Mouse (Mus musculus) CH12.LX (cell line): ENCODE results near the gene Gm28038. TPM values are rescaled to one million over a fixed set of nuclear protein-coding genes. Genes with fewer than 3 reads are reported as not detected.

Source experiments
- DNase-seq: peaks from one replicate; pipeline ENCODE4 v3.0.0-alpha.2; 2013; ENCODE audit errors: extremely low read depth
- H3K27ac ChIP-seq: 2 replicates; pipeline ENCODE4 v1.5.1; 2012; ENCODE audit warnings: low read depth, mild to moderate bottlenecking, control low read depth, moderate library complexity; ENCODE audit not compliant: insufficient read depth
- H3K27me3 ChIP-seq: replicated peaks from 2 replicates; pipeline ENCODE3; 2012; ENCODE audit warnings: inconsistent platforms
- H3K36me3 ChIP-seq, 2 experiments: replicated peaks in 1 of 2; 2 replicates each; pipeline versions ENCODE3 to v1.6.1; 2012; ENCODE audit warnings: inconsistent platforms in 1 of 2, low read length in 1 of 2, mild to moderate bottlenecking in 1 of 2, mixed read lengths in 1 of 2, moderate library complexity in 1 of 2; ENCODE audit not compliant: control insufficient read depth in 1 of 2, insufficient read depth in 1 of 2
- H3K4me1 ChIP-seq, 2 experiments: 2 replicates each; pipeline ENCODE4 v1.6.1; 2012; ENCODE audit warnings: inconsistent platforms in 1 of 2, moderate library complexity in 1 of 2; ENCODE audit not compliant: insufficient read depth in 2 of 2, control insufficient read depth in 1 of 2
- H3K4me2 ChIP-seq: 2 replicates; pipeline ENCODE4 v1.6.1; 2012; ENCODE audit warnings: low read depth, mild to moderate bottlenecking, control low read depth; ENCODE audit not compliant: poor library complexity, insufficient read depth, severe bottlenecking
- H3K4me3 ChIP-seq, 3 experiments: fragments of 150-350 bp in 1 of 3; sonication (generic) in 1 of 3; replicated peaks in 1 of 3; 2 replicates each; pipeline versions ENCODE3 to v1.5.1; 2011 to 2012; ENCODE audit warnings: low read depth in 2 of 3, low read length in 2 of 3, mild to moderate bottlenecking in 2 of 3, moderate library complexity in 2 of 3, control low read depth in 1 of 3, improper control_type of control experiment in 1 of 3, inconsistent platforms in 1 of 3, mixed read lengths in 1 of 3; ENCODE audit not compliant: poor library complexity in 1 of 3
- H3K79me2 ChIP-seq: replicated peaks from 2 replicates; pipeline ENCODE4 v1.6.1; 2012; ENCODE audit warnings: mild to moderate bottlenecking, moderate library complexity; ENCODE audit not compliant: control insufficient read depth, poor library complexity, insufficient read depth, severe bottlenecking; ENCODE audit errors: extremely low read depth
- H3K9ac ChIP-seq: 2 replicates; pipeline ENCODE4 v1.6.1; 2012; ENCODE audit warnings: low read depth, mild to moderate bottlenecking, control low read depth, moderate library complexity; ENCODE audit not compliant: insufficient read depth
- H3K9me3 ChIP-seq: replicated peaks from 2 replicates; pipeline ENCODE3; 2012; ENCODE audit warnings: low read length, inconsistent platforms, mixed read lengths
- BHLHE40 ChIP-seq: IDR thresholded peaks from 2 replicates; pipeline ENCODE4 v1.6.1; 2011; ENCODE audit warnings: mild to moderate bottlenecking, low read depth, low read length, improper control_type of control experiment
- CTCF ChIP-seq, 2 experiments: IDR thresholded peaks in 1 of 2; conservative IDR thresholded peaks in 1 of 2; 2 replicates each; pipeline ENCODE4 v1.5.1; 2011 to 2012; ENCODE audit warnings: low read depth in 2 of 2, low read length in 2 of 2, improper control_type of control experiment in 1 of 2, inconsistent platforms in 1 of 2, mild to moderate bottlenecking in 1 of 2, moderate library complexity in 1 of 2
- ELF1 ChIP-seq: IDR thresholded peaks from 2 replicates; pipeline ENCODE4 v1.6.1; 2014; ENCODE audit warnings: low read depth, mild to moderate bottlenecking, inconsistent platforms, low read length, improper control_type of control experiment
- ETS1 ChIP-seq: conservative IDR thresholded peaks from 2 replicates; pipeline ENCODE4 v1.6.1; 2012; ENCODE audit warnings: low read depth, mild to moderate bottlenecking, inconsistent platforms, low read length, improper control_type of control experiment, moderate library complexity
- GABPA ChIP-seq: IDR thresholded peaks from 2 replicates; pipeline ENCODE4 v1.6.1; 2012; ENCODE audit warnings: low read depth, low read length, improper control_type of control experiment, inconsistent platforms; ENCODE audit not compliant: insufficient replicate concordance
- KAT2A ChIP-seq: IDR thresholded peaks from 2 replicates; pipeline ENCODE4 v1.6.1; 2012; ENCODE audit warnings: low read length, improper control_type of control experiment, inconsistent platforms; ENCODE audit not compliant: insufficient replicate concordance
- MAFK ChIP-seq: IDR thresholded peaks from 2 replicates; pipeline ENCODE4 v1.6.1; 2011; ENCODE audit warnings: low read length, improper control_type of control experiment; ENCODE audit not compliant: insufficient replicate concordance
- MAX ChIP-seq: IDR thresholded peaks from 2 replicates; pipeline ENCODE4 v1.6.1; 2011; ENCODE audit warnings: low read length, improper control_type of control experiment
- MAZ ChIP-seq: IDR thresholded peaks from 2 replicates; pipeline ENCODE4 v1.6.1; 2012; ENCODE audit warnings: low read depth, mild to moderate bottlenecking, inconsistent platforms, low read length, improper control_type of control experiment, moderate library complexity
- MYC ChIP-seq: IDR thresholded peaks from 2 replicates; pipeline ENCODE4 v1.6.1; 2011; ENCODE audit warnings: low read depth, mild to moderate bottlenecking, improper control_type of control experiment, low read length
- NELFE ChIP-seq: IDR thresholded peaks from 2 replicates; pipeline ENCODE4 v1.6.1; 2011; ENCODE audit warnings: low read depth, low read length, improper control_type of control experiment
- PAX5 ChIP-seq: IDR thresholded peaks from 2 replicates; pipeline ENCODE4 v1.6.1; 2012; ENCODE audit warnings: low read length, inconsistent platforms, mixed read lengths
- POLR2AphosphoS2 ChIP-seq: IDR thresholded peaks from 2 replicates; pipeline ENCODE4 v1.6.1; 2011; ENCODE audit warnings: low read depth, low read length, improper control_type of control experiment
- RAD21 ChIP-seq: IDR thresholded peaks from 2 replicates; pipeline ENCODE4 v1.6.1; 2011; ENCODE audit warnings: low read depth, mild to moderate bottlenecking, low read length, improper control_type of control experiment, moderate library complexity
- RCOR1 ChIP-seq: conservative IDR thresholded peaks from 2 replicates; pipeline ENCODE4 v1.6.1; 2012; ENCODE audit warnings: low read depth, mild to moderate bottlenecking, inconsistent platforms, low read length, improper control_type of control experiment
- TCF12 ChIP-seq: IDR thresholded peaks from 2 replicates; pipeline ENCODE4 v1.6.1; 2014; ENCODE audit warnings: low read depth, mild to moderate bottlenecking, inconsistent platforms, low read length, improper control_type of control experiment
- USF1 ChIP-seq: IDR thresholded peaks from 2 replicates; pipeline ENCODE4 v1.6.1; 2014; ENCODE audit warnings: low read depth, mild to moderate bottlenecking, inconsistent platforms, low read length, improper control_type of control experiment
- USF2 ChIP-seq: conservative IDR thresholded peaks from 2 replicates; pipeline ENCODE4 v1.6.1; 2011; ENCODE audit warnings: low read depth, low read length, improper control_type of control experiment
- ZC3H11A ChIP-seq: IDR thresholded peaks from 2 replicates; pipeline ENCODE4 v1.6.1; 2012; ENCODE audit warnings: low read depth, mild to moderate bottlenecking, inconsistent platforms, low read length, improper control_type of control experiment
- ZKSCAN1 ChIP-seq: IDR thresholded peaks from 2 replicates; pipeline ENCODE4 v1.6.1; 2012; ENCODE audit warnings: low read depth, inconsistent platforms, low read length, improper control_type of control experiment, borderline replicate concordance
- ZNF384 ChIP-seq: IDR thresholded peaks from 2 replicates; pipeline ENCODE4 v1.6.1; 2012; ENCODE audit warnings: low read depth, low read length, improper control_type of control experiment, inconsistent platforms
- dilution Hi-C: fragments of 300-500 bp; cut with MboI; formaldehyde crosslinking; loops from 2 replicates; pipeline ENCODE4 v1.14.3; 2020; ENCODE audit warnings: low sequenced_read_pairs; ENCODE audit not compliant: extremely low pct_unique_long_range_greater_than_20kb, extremely low pct_ligation_motif_present
- in situ Hi-C: fragments of 300-500 bp; cut with MboI; formaldehyde crosslinking; loops from 3 replicates; pipeline ENCODE4 v1.14.3; 2019; ENCODE audit warnings: low sequenced_read_pairs, low pct_ligation_motif_present, low pct_unique_long_range_greater_than_20kb, mixed read lengths
- polyA plus RNA-seq: library from polyadenylated mRNA; unstranded; fragments of >175 nt; gene quantifications from 2 replicates; pipeline ENCODE4 v1.2.1, GENCODE M21; 2012; ENCODE audit warnings: low read depth; ENCODE audit not compliant: insufficient read length
- total RNA-seq, 2 experiments: library from RNA; depleted of rRNA; stranded (reverse); fragments of 300-350 nt in 1 of 2; fragments of >200 nt in 1 of 2; gene quantifications; 2 replicates each; pipeline ENCODE4 v1.2.3; 2012 to 2014

Gene Gm28038
- total and polyA plus RNA-seq, 3 experiments: not detected

GRCm38 (mm10) chr2:30252521-30252920 lies 28.3 kb upstream of the Gm28038 start:
- no peak for DNase-seq
- H3K4me2 ChIP-seq: no peak overlapping the region
- peaks cover 25 to 61% of the 10 kb centered on the region in 2 experiments for H3K36me3 ChIP-seq
- H3K4me1 ChIP-seq: peaks cover 15 to 36% of the 10 kb centered on the region in 2 experiments
- no peak for TF ChIP-seq MAZ
- no peak for TF ChIP-seq ZKSCAN1
- no peak for TF ChIP-seq MAFK
- no peak for TF ChIP-seq ETS1
- TF ChIP-seq RCOR1: no peak
- TF ChIP-seq ELF1: no peak
- no peak for TF ChIP-seq MAX
- no peak for TF ChIP-seq BHLHE40
- TF ChIP-seq PAX5: no peak
- TF ChIP-seq, all 38 proteins: peak for 0
- dilution Hi-C loops: no loop called here
- H3K4me3 ChIP-seq: no peak overlapping the region
- in situ Hi-C loops: no loop called here
- H3K9me3 ChIP-seq: no peaks in the 10 kb centered on the region
- no peaks in the 10 kb centered on the region for H3K79me2 ChIP-seq
- H3K27ac ChIP-seq: no peak overlapping the region
- no peak overlapping the region for H3K9ac ChIP-seq
- H3K27me3 ChIP-seq: no peaks in the 10 kb centered on the region

- Histone ChIP-seq H3K4me2 (no peak overlapping the region), H3K27ac (no peak overlapping the region), H3K4me1 (peaks cover 24 to 46% of the 10 kb centered on the region in 2 experiments), H3K79me2 (no peaks in the 10 kb centered on the region), H3K9me3 (no peaks in the 10 kb centered on the region), H3K9ac (no peak overlapping the region), H3K4me3 (no peak overlapping the region), H3K36me3 (peaks cover 32 to 61% of the 10 kb centered on the region in 2 experiments), H3K27me3 (no peaks in the 10 kb centered on the region)
- dilution Hi-C loops: no loop called here
- DNase-seq: no peak
- TF ChIP-seq RAD21: no peak
- TF ChIP-seq MAFK: no peak
- TF ChIP-seq USF1: no peak
- TF ChIP-seq ZNF384: no peak
- no peak for TF ChIP-seq CTCF (conservative IDR thresholded peaks at IDR 0.05 in 1 of 2, IDR thresholded peaks at IDR 0.05 in 1 of 2; ENCODE audit: low read depth in 2 of 2, low read length in 2 of 2)
- no peak for TF ChIP-seq PAX5
- no peak for TF ChIP-seq KAT2A
- TF ChIP-seq POLR2AphosphoS2: no peak
- no peak for TF ChIP-seq MAX
- no peak for TF ChIP-seq BHLHE40
- no peak for TF ChIP-seq ZC3H11A
- no peak for TF ChIP-seq GABPA
- no peak for TF ChIP-seq NELFE
- no peak for TF ChIP-seq USF2
- no peak for TF ChIP-seq MYC
- TF ChIP-seq ZKSCAN1: no peak
- TF ChIP-seq RCOR1: no peak
- no peak for TF ChIP-seq TCF12
- in situ Hi-C loops: no loop called here
These were observed 27.0 kb upstream of the Gm28038 start for GRCm38 (mm10) chr2:30253809-30254208.
